Mouse (Mus musculus) small intestine, adult 2 months (tissue): ENCODE results near the gene Acoxl. TPM values are rescaled to one million over a fixed set of nuclear protein-coding genes. Genes with fewer than 3 reads are reported as not detected.

Source experiments
- H3K27ac ChIP-seq: fragments of 200-500 bp; 2 replicates; pipeline ENCODE4 v1.5.1; 2012; ENCODE audit warnings: low read depth, low read length, control low read depth, inconsistent platforms; ENCODE audit not compliant: insufficient read depth
- H3K27me3 ChIP-seq: fragments of 200-500 bp; 2 replicates; pipeline ENCODE4 v1.6.1; 2012; ENCODE audit warnings: mild to moderate bottlenecking, moderate library complexity, low read length, inconsistent platforms; ENCODE audit not compliant: control insufficient read depth, insufficient read depth
- H3K36me3 ChIP-seq: fragments of 200-500 bp; 2 replicates; pipeline ENCODE4 v1.6.1; 2012; ENCODE audit warnings: mild to moderate bottlenecking, low read length, control low read depth, inconsistent platforms; ENCODE audit not compliant: control insufficient read depth, insufficient read depth
- H3K4me1 ChIP-seq: fragments of 200-500 bp; 2 replicates; pipeline ENCODE4 v1.6.1; 2012; ENCODE audit warnings: low read length, inconsistent platforms, mixed read lengths; ENCODE audit not compliant: control insufficient read depth, insufficient read depth, insufficient read length
- H3K4me3 ChIP-seq: fragments of 200-500 bp; 2 replicates; pipeline ENCODE4 v1.5.1; 2012; ENCODE audit warnings: low read depth, mild to moderate bottlenecking, control low read depth, inconsistent platforms, low read length, moderate library complexity
- CTCF ChIP-seq: fragments of 200-500 bp; IDR thresholded peaks from 2 replicates; pipeline ENCODE4 v1.5.1; 2012; ENCODE audit warnings: low read depth, mild to moderate bottlenecking, control low read depth, inconsistent platforms, low read length, moderate library complexity, mixed read lengths; ENCODE audit not compliant: insufficient replicate concordance, insufficient read length; ENCODE audit errors: extremely low read depth
- POLR2A ChIP-seq: fragments of 200-500 bp; IDR thresholded peaks from 2 replicates; pipeline ENCODE4 v1.6.1; 2012; ENCODE audit warnings: low read depth, mild to moderate bottlenecking, control low read depth, inconsistent platforms, low read length, moderate library complexity
- WGBS: fragments of 180-500 bp; shearing (Covaris S2); methylation state at CpG from one replicate; pipeline ENCODE4 v1.1.7; 2018; 5-methylcytosine and 5-hydroxymethylcytosine counted together
- polyA plus RNA-seq: library from polyadenylated mRNA; depleted of rRNA; stranded (reverse); fragments of >200 nt; gene quantifications from 2 replicates; pipeline ENCODE4 v1.2.3, GENCODE M21; 2012

Acoxl gene
- polyA plus RNA-seq, 1 experiment, result 0.23 TPM

- TF ChIP-seq CTCF, result no peak
- Histone ChIP-seq H3K36me3 (peaks cover 3% of the 10 kb centered on the region; the same call in 1 of the 2 replicates), H3K27me3 (no peaks in the 10 kb centered on the region), H3K27ac (no peak overlapping the region), H3K4me3 (no peak overlapping the region), H3K4me1 (no peaks in the 10 kb centered on the region)
- 76% methylated on average over 12 of the region's 12 CpGs for WGBS
Observed at GRCm38 (mm10) chr2:128156557-128157412, 318.1 kb downstream of the Acoxl start.

- H3K36me3 ChIP-seq, result peaks cover 3% of the 10 kb centered on the region; the same call in 1 of the 2 replicates
- no peaks in the 10 kb centered on the region for H3K4me1 ChIP-seq
- H3K27me3 ChIP-seq, result no peaks in the 10 kb centered on the region
- 78% methylated on average over 17 of the region's 17 CpGs for WGBS
- TF ChIP-seq CTCF, result no peak
- no peak overlapping the region for H3K4me3 ChIP-seq
- no peak overlapping the region for H3K27ac ChIP-seq
Observed at GRCm38 (mm10) chr2:128158734-128159410, 320.2 kb downstream of the Acoxl start.

- no peak for TF ChIP-seq POLR2A
- no peak for TF ChIP-seq CTCF
- WGBS, result 60% methylated on average over 7 of the region's 7 CpGs
- Histone ChIP-seq H3K4me1 (no peaks in the 10 kb centered on the region), H3K27me3 (no peaks in the 10 kb centered on the region), H3K27ac (no peak overlapping the region), H3K36me3 (peaks cover 3% of the 10 kb centered on the region; the same call in 1 of the 2 replicates), H3K4me3 (no peak overlapping the region)
Observed at GRCm38 (mm10) chr2:128159619-128160125, 321.0 kb downstream of the Acoxl start.

- H3K4me3 ChIP-seq, result no peak overlapping the region
- TF ChIP-seq CTCF (no peak), POLR2A (no peak)
- no peaks in the 10 kb centered on the region for H3K27me3 ChIP-seq
- H3K4me1 ChIP-seq, result no peaks in the 10 kb centered on the region
- H3K27ac ChIP-seq, result no peak overlapping the region
- WGBS, result 83% methylated on average over 8 of the region's 8 CpGs
- peaks cover 3% of the 10 kb centered on the region; the same call in 1 of the 2 replicates for H3K36me3 ChIP-seq
Observed at GRCm38 (mm10) chr2:128163177-128163576, 324.5 kb downstream of the Acoxl start.

- no peaks in the 10 kb centered on the region for H3K27me3 ChIP-seq
- H3K27ac ChIP-seq, result no peak overlapping the region
- TF ChIP-seq CTCF (no peak), POLR2A (no peak)
- no peaks in the 10 kb centered on the region for H3K36me3 ChIP-seq
- WGBS, result 67% methylated on average over 13 of the region's 13 CpGs
- no peak overlapping the region for H3K4me3 ChIP-seq
- H3K4me1 ChIP-seq, result no peaks in the 10 kb centered on the region; the same call in 1 of the 2 replicates
Observed at GRCm38 (mm10) chr2:128166623-128167423, 328.1 kb downstream of the Acoxl start.

GRCm38 (mm10) chr2:128167930-128168329 is 329.3 kb downstream of the Acoxl start:
- Histone ChIP-seq H3K4me1 (peaks cover 6% of the 10 kb centered on the region), H3K4me3 (no peak overlapping the region), H3K27me3 (no peaks in the 10 kb centered on the region), H3K27ac (no peak overlapping the region), H3K36me3 (no peaks in the 10 kb centered on the region)
- TF ChIP-seq POLR2A (no peak), CTCF (no peak)
- 93% methylated on average over 12 of the region's 12 CpGs for WGBS
